In the genomic region with DNA sequence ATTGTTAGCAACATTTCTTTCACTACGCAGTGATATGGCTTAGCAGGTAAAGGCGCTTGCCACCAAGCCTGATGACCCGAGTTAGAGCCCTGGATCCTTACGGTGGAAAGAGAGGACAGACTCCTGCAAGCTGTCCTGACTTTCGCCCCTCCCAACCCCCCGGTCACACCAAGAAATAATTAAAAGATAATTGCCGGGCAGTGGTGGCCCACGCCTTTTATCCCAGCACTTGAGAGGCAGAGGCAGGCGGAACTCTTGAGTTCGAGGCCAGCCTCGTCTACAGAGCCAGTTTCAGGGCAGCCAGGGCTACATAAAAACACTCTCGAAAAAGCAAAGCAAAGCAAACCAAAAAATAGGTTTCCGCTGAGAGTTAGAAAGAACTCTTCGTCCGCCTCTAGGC, we compare ENCODE assay signal across 8 mouse cellular contexts. TPM values are rescaled to one million over a fixed set of nuclear protein-coding genes. Genes with fewer than 3 reads are reported as not detected.
A peak's percentile ranks its signal among the peaks of the same experiment; 100 is the strongest.
DNase-seq lines count a peak whose midpoint lies in the region; ATAC-seq and TF ChIP-seq lines count a peak whose summit lies in the region.

No protein-coding gene starts in this region.

- H3K4me3 ChIP-seq in lung, embryonic 16.5 days (ENCODE audit: low read length), result peak overlapping the region; percentile 80
- H3K4me3 ChIP-seq in erythroblast, embryonic 14.5 days (replicated peaks), result peak overlapping the region; percentile 77
- H3K4me3 ChIP-seq in limb, embryonic 13.5 days, result peak overlapping the region; percentile 73
- H3K4me3 ChIP-seq in small intestine, adult 2 months (ENCODE audit: low read depth, low read length), result peak overlapping the region; percentile 84

- ATAC-seq in lung, embryonic 16.5 days (ENCODE audit: low read depth), result peak; percentile 26; the same call in 1 of the 2 replicates
- peak; percentile 51 for ATAC-seq in limb, embryonic 13.5 days (ENCODE audit: low FRiP score, low read depth)
- no peak for ATAC-seq in megakaryocyte progenitor cell, adult 5-6 weeks (replicated peaks; ENCODE audit: poor library complexity)

- TF ChIP-seq CTCF in small intestine, adult 2 months (IDR thresholded peaks at IDR 0.05; ENCODE audit: extremely low read depth, insufficient read length, insufficient replicate concordance, low read depth, low read length), result no peak

- DNase-seq in lung, postnatal 14 days, result no peak
- no peak for DNase-seq in yolk sac, embryonic 10.5 days (ENCODE audit: low spot score)
- no peak for DNase-seq in gastrocnemius, postnatal 25 days

- peak overlapping the region; percentile 81 for H3K27ac ChIP-seq in lung, embryonic 16.5 days (ENCODE audit: low read length)
- peak overlapping the region; percentile 73 for H3K27ac ChIP-seq in limb, embryonic 13.5 days
- H3K27ac ChIP-seq in small intestine, adult 2 months (ENCODE audit: insufficient read depth, low read depth, low read length), result peak overlapping the region; percentile 79

- H3K9ac ChIP-seq in lung, embryonic 16.5 days (ENCODE audit: low read length), result peak overlapping the region; percentile 78
- peak overlapping the region; percentile 83 for H3K9ac ChIP-seq in limb, embryonic 13.5 days

- H3K4me2 ChIP-seq in lung, embryonic 16.5 days (ENCODE audit: low read depth, low read length), result peak overlapping the region; percentile 74
- H3K4me2 ChIP-seq in limb, embryonic 13.5 days (replicated peaks), result peak overlapping the region; percentile 74

- peaks cover 10% of the 10 kb centered on the region for H3K4me1 ChIP-seq in lung, embryonic 16.5 days (replicated peaks; ENCODE audit: control insufficient read depth, insufficient read depth, low read length)
- peaks cover 43% of the 10 kb centered on the region for H3K4me1 ChIP-seq in erythroblast, embryonic 14.5 days (ENCODE audit: control insufficient read depth)
- peaks cover 15% of the 10 kb centered on the region for H3K4me1 ChIP-seq in limb, embryonic 13.5 days
- no peaks in the 10 kb centered on the region; the same call in 1 of the 2 replicates for H3K4me1 ChIP-seq in small intestine, adult 2 months (ENCODE audit: control insufficient read depth, insufficient read depth, insufficient read length, low read length)

- TF ChIP-seq POLR2A in small intestine, adult 2 months (IDR thresholded peaks at IDR 0.05; ENCODE audit: low read depth, low read length), result no peak

- no peaks in the 10 kb centered on the region for H3K27me3 ChIP-seq in lung, embryonic 16.5 days (ENCODE audit: control insufficient read depth, insufficient read depth, low read depth, low read length)
- no peaks in the 10 kb centered on the region for H3K27me3 ChIP-seq in erythroblast, embryonic 14.5 days (ENCODE audit: control insufficient read depth)
- no peaks in the 10 kb centered on the region for H3K27me3 ChIP-seq in limb, embryonic 13.5 days
- H3K27me3 ChIP-seq in small intestine, adult 2 months (ENCODE audit: control insufficient read depth, insufficient read depth, low read length), result no peaks in the 10 kb centered on the region

- peaks cover 14% of the 10 kb centered on the region for H3K36me3 ChIP-seq in lung, embryonic 16.5 days (ENCODE audit: control insufficient read depth, insufficient read depth, low read length)
- peaks cover 51% of the 10 kb centered on the region for H3K36me3 ChIP-seq in erythroblast, embryonic 14.5 days (ENCODE audit: control insufficient read depth)
- H3K36me3 ChIP-seq in limb, embryonic 13.5 days, result peaks cover 37% of the 10 kb centered on the region
- H3K36me3 ChIP-seq in small intestine, adult 2 months (ENCODE audit: control insufficient read depth, insufficient read depth, low read length), result peaks cover 10% of the 10 kb centered on the region

- H3K9me3 ChIP-seq in lung, embryonic 16.5 days (ENCODE audit: control insufficient read depth, low read length), result no peaks in the 10 kb centered on the region
- H3K9me3 ChIP-seq in erythroblast, embryonic 14.5 days (ENCODE audit: control insufficient read depth, low read length), result no peaks in the 10 kb centered on the region
- H3K9me3 ChIP-seq in limb, embryonic 13.5 days, result no peaks in the 10 kb centered on the region

- WGBS in lung, embryonic 16.5 days, result 3% methylated on average over 15 of the region's 15 CpGs
- 5% methylated on average over 15 of the region's 15 CpGs for WGBS in limb, embryonic 13.5 days
- 3% methylated on average over 15 of the region's 15 CpGs for WGBS in small intestine, adult 2 months

RNA-seq across cellular contexts. Expression of a gene that starts 0.3 kb away (rescaled TPM):
- polyA plus RNA-seq in lung, embryonic 16.5 days (2015; fragmentation: Nextera tagmentation; extraction: Ambion mirVana), result 326 and 362 TPM in 2 replicates
- 17.3 and 50.1 TPM in 2 replicates for polyA plus RNA-seq in erythroblast, embryonic 14.5 days (2012)
- polyA plus RNA-seq in limb, embryonic 13.5 days (2015; fragmentation: Nextera tagmentation; extraction: Ambion mirVana), result 311 and 318 TPM in 2 replicates
- 39.5 and 51.8 TPM in 2 replicates for polyA plus RNA-seq in small intestine, adult 2 months (2012; rRNA removed)
- total RNA-seq in megakaryocyte progenitor cell, adult 5-6 weeks (2015), result 132 and 147 TPM in 2 replicates
- 382 and 387 TPM in 2 replicates for total RNA-seq in megakaryocyte progenitor cell, adult 5-6 weeks (2017)
- 100 to 1,000 TPM; 277 to 284 TPM for total RNA-seq in gastrocnemius, postnatal 25 days (2021)

RNA-seq across cellular contexts. Expression of a gene that starts 11.1 kb away (rescaled TPM):
- polyA plus RNA-seq in lung, embryonic 16.5 days (2015; fragmentation: Nextera tagmentation; extraction: Ambion mirVana), result 5.1 and 5.6 TPM in 2 replicates
- 0.05 and 0.33 TPM in 2 replicates for polyA plus RNA-seq in erythroblast, embryonic 14.5 days (2012)
- polyA plus RNA-seq in limb, embryonic 13.5 days (2015; fragmentation: Nextera tagmentation; extraction: Ambion mirVana), result 9.7 and 10.2 TPM in 2 replicates
- polyA plus RNA-seq in small intestine, adult 2 months (2012; rRNA removed), result 0.72 and 0.74 TPM in 2 replicates
- 0.56 and 1.3 TPM in 2 replicates for total RNA-seq in megakaryocyte progenitor cell, adult 5-6 weeks (2015)
- 2.8 and 3.3 TPM in 2 replicates for total RNA-seq in megakaryocyte progenitor cell, adult 5-6 weeks (2017)
- 1 to 10 TPM in 1 of 2 experiments, under 1 TPM in 1; 0.82 to 7.7 TPM for total RNA-seq in gastrocnemius, postnatal 25 days (2021)

RNA-seq across cellular contexts. Expression of a gene that starts 15.3 kb away (rescaled TPM):
- polyA plus RNA-seq in lung, embryonic 16.5 days (2015; fragmentation: Nextera tagmentation; extraction: Ambion mirVana), result 43.5 and 48.0 TPM in 2 replicates
- 1.3 and 1.6 TPM in 2 replicates for polyA plus RNA-seq in erythroblast, embryonic 14.5 days (2012)
- polyA plus RNA-seq in limb, embryonic 13.5 days (2015; fragmentation: Nextera tagmentation; extraction: Ambion mirVana), result 52.3 and 62.3 TPM in 2 replicates
- 1.7 and 4.5 TPM in 2 replicates for polyA plus RNA-seq in small intestine, adult 2 months (2012; rRNA removed)
- total RNA-seq in megakaryocyte progenitor cell, adult 5-6 weeks (2015), result 41.2 and 56.2 TPM in 2 replicates
- 25.7 and 51.2 TPM in 2 replicates for total RNA-seq in megakaryocyte progenitor cell, adult 5-6 weeks (2017)
- 10 to 100 TPM; 11.8 to 17.6 TPM for total RNA-seq in gastrocnemius, postnatal 25 days (2021)

RNA-seq across cellular contexts. Expression of a gene that starts 20.8 kb away (rescaled TPM):
- polyA plus RNA-seq in lung, embryonic 16.5 days (2015; fragmentation: Nextera tagmentation; extraction: Ambion mirVana), result 81.5 and 85.5 TPM in 2 replicates
- polyA plus RNA-seq in erythroblast, embryonic 14.5 days (2012), result not detected in 2 replicates
- 14.5 and 16.1 TPM in 2 replicates for polyA plus RNA-seq in limb, embryonic 13.5 days (2015; fragmentation: Nextera tagmentation; extraction: Ambion mirVana)
- polyA plus RNA-seq in small intestine, adult 2 months (2012; rRNA removed), result 1.5 and 1.6 TPM in 2 replicates
- 55.1 and 62.0 TPM in 2 replicates for total RNA-seq in megakaryocyte progenitor cell, adult 5-6 weeks (2015)
- total RNA-seq in megakaryocyte progenitor cell, adult 5-6 weeks (2017), result 63.3 and 68.9 TPM in 2 replicates
- 1 to 10 TPM; 2.8 to 3.7 TPM for total RNA-seq in gastrocnemius, postnatal 25 days (2021)

RNA-seq across cellular contexts. Expression of a gene that starts 22.8 kb away (rescaled TPM):
- polyA plus RNA-seq in lung, embryonic 16.5 days (2015; fragmentation: Nextera tagmentation; extraction: Ambion mirVana), result 39.1 and 39.4 TPM in 2 replicates
- polyA plus RNA-seq in erythroblast, embryonic 14.5 days (2012), result 3.5 and 4.3 TPM in 2 replicates
- polyA plus RNA-seq in limb, embryonic 13.5 days (2015; fragmentation: Nextera tagmentation; extraction: Ambion mirVana), result 30.2 and 30.9 TPM in 2 replicates
- polyA plus RNA-seq in small intestine, adult 2 months (2012; rRNA removed), result 126 and 211 TPM in 2 replicates
- 30.6 and 30.8 TPM in 2 replicates for total RNA-seq in megakaryocyte progenitor cell, adult 5-6 weeks (2015)
- 34.9 and 35.1 TPM in 2 replicates for total RNA-seq in megakaryocyte progenitor cell, adult 5-6 weeks (2017)
- total RNA-seq in gastrocnemius, postnatal 25 days (2021), result 10 to 100 TPM; 43.9 to 51.9 TPM
